Mouse (Mus musculus) splenic B cell, adult 2 months (primary cell): ENCODE data around the gene Suclg1.

Experiments
- DNase-seq: peaks from one replicate; pipeline ENCODE4 v3.0.0-alpha.2; 2011; ENCODE audit warnings: low read depth, low spot score
- H3K27me3 ChIP-seq: 2 replicates; pipeline ENCODE4 v1.6.1; 2012; ENCODE audit warnings: mild to moderate bottlenecking, low read length, moderate library complexity, mixed read lengths; ENCODE audit not compliant: control insufficient read depth, poor library complexity, insufficient read depth, severe bottlenecking
- H3K36me3 ChIP-seq: 2 replicates; pipeline ENCODE4 v1.6.1; 2012; ENCODE audit warnings: mild to moderate bottlenecking, low read length, moderate library complexity, mixed read lengths; ENCODE audit not compliant: control insufficient read depth, poor library complexity, insufficient read depth, severe bottlenecking

The Suclg1 gene

GRCm38 (mm10) chr6:73232152-73232584 lies 16.0 kb upstream of the Suclg1 start:
- no peak for DNase-seq
- Histone ChIP-seq H3K27me3 (no peaks in the 10 kb centered on the region), H3K36me3 (no peaks in the 10 kb centered on the region)

- peak; percentile 65 for DNase-seq
- Histone ChIP-seq H3K36me3 (no peaks in the 10 kb centered on the region), H3K27me3 (no peaks in the 10 kb centered on the region)
Observed at GRCm38 (mm10) chr6:73233202-73233726, 14.9 kb upstream of the Suclg1 start.

- Histone ChIP-seq H3K27me3 (no peaks in the 10 kb centered on the region), H3K36me3 (no peaks in the 10 kb centered on the region)
- DNase-seq: no peak
Observed at GRCm38 (mm10) chr6:73234302-73234900, 13.8 kb upstream of the Suclg1 start.

GRCm38 (mm10) chr6:73235650-73236049 lies 12.5 kb upstream of the Suclg1 start:
- Histone ChIP-seq H3K27me3 (no peaks in the 10 kb centered on the region), H3K36me3 (no peaks in the 10 kb centered on the region)
- DNase-seq: no peak

- Histone ChIP-seq H3K27me3 (no peaks in the 10 kb centered on the region), H3K36me3 (no peaks in the 10 kb centered on the region)
- DNase-seq: no peak
Observed at GRCm38 (mm10) chr6:73246821-73247220, 1.4 kb upstream of the Suclg1 start.

GRCm38 (mm10) chr6:73247452-73247851 lies 730 bp upstream of the Suclg1 start:
- H3K36me3 ChIP-seq: no peaks in the 10 kb centered on the region
- H3K27me3 ChIP-seq: no peaks in the 10 kb centered on the region
- DNase-seq: peak; percentile 80

GRCm38 (mm10) chr6:73249049-73249422 lies 854 bp downstream of the Suclg1 start:
- Histone ChIP-seq H3K27me3 (no peaks in the 10 kb centered on the region), H3K36me3 (no peaks in the 10 kb centered on the region)
- peak; percentile 13 for DNase-seq

GRCm38 (mm10) chr6:73249851-73250250 lies 1.7 kb downstream of the Suclg1 start:
- Histone ChIP-seq H3K27me3 (no peaks in the 10 kb centered on the region), H3K36me3 (no peaks in the 10 kb centered on the region)
- no peak for DNase-seq

- H3K27me3 ChIP-seq: no peaks in the 10 kb centered on the region
- DNase-seq: no peak
- peaks cover 2% of the 10 kb centered on the region; the same call in 1 of the 2 replicates for H3K36me3 ChIP-seq
Observed at GRCm38 (mm10) chr6:73251336-73251735, 3.2 kb downstream of the Suclg1 start.

GRCm38 (mm10) chr6:73252396-73252795 lies 4.2 kb downstream of the Suclg1 start:
- no peak for DNase-seq
- peaks cover 7% of the 10 kb centered on the region; the same call in 1 of the 2 replicates for H3K36me3 ChIP-seq
- H3K27me3 ChIP-seq: no peaks in the 10 kb centered on the region

GRCm38 (mm10) chr6:73253006-73253405 lies 4.8 kb downstream of the Suclg1 start:
- Histone ChIP-seq H3K27me3 (no peaks in the 10 kb centered on the region), H3K36me3 (peaks cover 7% of the 10 kb centered on the region; the same call in 1 of the 2 replicates)
- peak; percentile 65 for DNase-seq

- peaks cover 7% of the 10 kb centered on the region; the same call in 1 of the 2 replicates for H3K36me3 ChIP-seq
- no peaks in the 10 kb centered on the region for H3K27me3 ChIP-seq
- no peak for DNase-seq
Observed at GRCm38 (mm10) chr6:73253584-73253983, 5.4 kb downstream of the Suclg1 start.

- Histone ChIP-seq H3K27me3 (no peaks in the 10 kb centered on the region), H3K36me3 (peaks cover 7% of the 10 kb centered on the region; the same call in 1 of the 2 replicates)
- DNase-seq: peak; percentile 65
Observed at GRCm38 (mm10) chr6:73254307-73255228, 6.4 kb downstream of the Suclg1 start.

GRCm38 (mm10) chr6:73257068-73257467 lies 8.9 kb downstream of the Suclg1 start:
- H3K36me3 ChIP-seq: peaks cover 9% of the 10 kb centered on the region
- no peaks in the 10 kb centered on the region for H3K27me3 ChIP-seq
- DNase-seq: no peak

GRCm38 (mm10) chr6:73260110-73260509 lies 11.9 kb downstream of the Suclg1 start:
- Histone ChIP-seq H3K36me3 (peaks cover 11% of the 10 kb centered on the region), H3K27me3 (no peaks in the 10 kb centered on the region)
- no peak for DNase-seq
